Mouse (Mus musculus) lung, embryonic 16.5 days (tissue): ENCODE measurements around the gene Gm12569. TPM values are rescaled to one million over a fixed set of nuclear protein-coding genes. Genes with fewer than 3 reads are reported as not detected.

ENCODE experiments used
- ATAC-seq: fragments of 200-750 bp; cut with Nextera tagmentation; 2 replicates; pipeline ENCODE4 v1.8.0; 2017; ENCODE audit warnings: low read depth, mild to moderate bottlenecking, moderate library complexity
- H3K27ac ChIP-seq: fragments of 300-500 bp; sonication (generic); 2 replicates; pipeline ENCODE4 v1.5.1; 2014; ENCODE audit warnings: mild to moderate bottlenecking, control low read depth, low read length
- H3K27me3 ChIP-seq: fragments of 300-500 bp; sonication (generic); 2 replicates; pipeline ENCODE4 v1.6.1; 2014; ENCODE audit warnings: low read depth, low read length, mixed read lengths; ENCODE audit not compliant: control insufficient read depth, insufficient read depth
- H3K36me3 ChIP-seq: fragments of 300-500 bp; sonication (generic); 2 replicates; pipeline ENCODE4 v1.6.1; 2014; ENCODE audit warnings: low read length; ENCODE audit not compliant: control insufficient read depth, insufficient read depth
- H3K4me1 ChIP-seq: fragments of 300-500 bp; sonication (generic); replicated peaks from 2 replicates; pipeline ENCODE4 v1.6.1; 2014; ENCODE audit warnings: low read length, mixed read lengths; ENCODE audit not compliant: control insufficient read depth, insufficient read depth
- H3K4me2 ChIP-seq: fragments of 300-500 bp; sonication (generic); 2 replicates; pipeline ENCODE4 v1.6.1; 2014; ENCODE audit warnings: low read depth, low read length, control low read depth
- H3K4me3 ChIP-seq: fragments of 300-500 bp; sonication (generic); 2 replicates; pipeline ENCODE4 v1.5.1; 2014; ENCODE audit warnings: mild to moderate bottlenecking, low read length, control low read depth
- H3K9ac ChIP-seq: fragments of 300-500 bp; sonication (generic); 2 replicates; pipeline ENCODE4 v1.6.1; 2014; ENCODE audit warnings: low read length, control low read depth
- H3K9me3 ChIP-seq: fragments of 300-500 bp; sonication (generic); 2 replicates; pipeline ENCODE4 v1.6.1; 2016; ENCODE audit warnings: low read length; ENCODE audit not compliant: control insufficient read depth
- WGBS: fragments of 180-500 bp; shearing (Covaris S2); extraction: QIAGEN DNeasy Blood & Tissue Kit; methylation state at CpG from one replicate; pipeline ENCODE4 v1.1.7; 2014; 5-methylcytosine and 5-hydroxymethylcytosine counted together
- polyA plus RNA-seq: library from polyadenylated mRNA; unstranded; fragments of >200 nt; fragmentation: Nextera tagmentation; extraction: Ambion mirVana; gene quantifications from 2 replicates; pipeline ENCODE4 v1.2.1, GENCODE M21; 2015

Gm12569 gene
- not detected in 2 replicates for polyA plus RNA-seq

GRCm38 (mm10) chr11:51220308-51220707 lies at the start of gene Gm12569:
TSS of gene Gm12569 (plus strand) at chr11:51220473.
- no peak for ATAC-seq
- Histone ChIP-seq H3K4me3 (no peak within 1 kb of the TSS), H3K4me2 (no peak within 1 kb of the TSS), H3K9ac (no peak within 1 kb of the TSS), H3K27ac (no peak within 1 kb of the TSS), H3K9me3 (no peaks in the 10 kb centered on the region), H3K36me3 (no peaks in the 10 kb centered on the region), H3K4me1 (no peaks in the 10 kb centered on the region), H3K27me3 (no peaks in the 10 kb centered on the region)
- 89% methylated on average over 11 of the region's 11 CpGs for WGBS

- Histone ChIP-seq H3K4me3 (no peak overlapping the region), H3K36me3 (no peaks in the 10 kb centered on the region), H3K27me3 (no peaks in the 10 kb centered on the region), H3K9ac (no peak overlapping the region), H3K27ac (no peak overlapping the region), H3K4me1 (no peaks in the 10 kb centered on the region), H3K4me2 (no peak overlapping the region), H3K9me3 (no peaks in the 10 kb centered on the region)
- WGBS, result 77% methylated on average over 5 of the region's 5 CpGs
- ATAC-seq, result no peak
These were observed 17.5 kb upstream of the Gm12569 start for GRCm38 (mm10) chr11:51202726-51203125.

- H3K9ac ChIP-seq, result no peak overlapping the region
- no peak overlapping the region for H3K4me2 ChIP-seq
- ATAC-seq, result no peak
- 58% methylated on average over 3 of the region's 3 CpGs for WGBS
- H3K27ac ChIP-seq, result no peak overlapping the region
- no peaks in the 10 kb centered on the region for H3K4me1 ChIP-seq
- no peaks in the 10 kb centered on the region for H3K9me3 ChIP-seq
- no peaks in the 10 kb centered on the region for H3K27me3 ChIP-seq
- H3K36me3 ChIP-seq, result no peaks in the 10 kb centered on the region
- no peak overlapping the region for H3K4me3 ChIP-seq
These were observed 12.5 kb upstream of the Gm12569 start for GRCm38 (mm10) chr11:51207758-51208157.

- Histone ChIP-seq H3K27ac (no peak overlapping the region), H3K27me3 (no peaks in the 10 kb centered on the region), H3K4me3 (no peak overlapping the region), H3K4me1 (no peaks in the 10 kb centered on the region), H3K9me3 (no peaks in the 10 kb centered on the region), H3K4me2 (no peak overlapping the region), H3K9ac (no peak overlapping the region), H3K36me3 (no peaks in the 10 kb centered on the region)
- 79% methylated on average over 5 of the region's 5 CpGs for WGBS
- ATAC-seq, result no peak
These were observed 8.8 kb upstream of the Gm12569 start for GRCm38 (mm10) chr11:51211426-51211825.

GRCm38 (mm10) chr11:51214021-51214420 lies 6.3 kb upstream of the Gm12569 start:
- H3K9ac ChIP-seq, result no peak overlapping the region
- 81% methylated on average over 7 of the region's 7 CpGs for WGBS
- no peak overlapping the region for H3K4me3 ChIP-seq
- no peaks in the 10 kb centered on the region for H3K27me3 ChIP-seq
- H3K27ac ChIP-seq, result no peak overlapping the region
- ATAC-seq, result no peak
- no peaks in the 10 kb centered on the region for H3K9me3 ChIP-seq
- no peaks in the 10 kb centered on the region for H3K4me1 ChIP-seq
- no peaks in the 10 kb centered on the region for H3K36me3 ChIP-seq
- no peak overlapping the region for H3K4me2 ChIP-seq

- no peak for ATAC-seq
- Histone ChIP-seq H3K4me2 (no peak overlapping the region), H3K4me3 (no peak overlapping the region), H3K9me3 (no peaks in the 10 kb centered on the region), H3K36me3 (no peaks in the 10 kb centered on the region), H3K27ac (no peak overlapping the region), H3K9ac (no peak overlapping the region), H3K4me1 (no peaks in the 10 kb centered on the region), H3K27me3 (no peaks in the 10 kb centered on the region)
- 75% methylated on average over 12 of the region's 12 CpGs for WGBS
These were observed 785 bp upstream of the Gm12569 start for GRCm38 (mm10) chr11:51219396-51219980.

DNA sequence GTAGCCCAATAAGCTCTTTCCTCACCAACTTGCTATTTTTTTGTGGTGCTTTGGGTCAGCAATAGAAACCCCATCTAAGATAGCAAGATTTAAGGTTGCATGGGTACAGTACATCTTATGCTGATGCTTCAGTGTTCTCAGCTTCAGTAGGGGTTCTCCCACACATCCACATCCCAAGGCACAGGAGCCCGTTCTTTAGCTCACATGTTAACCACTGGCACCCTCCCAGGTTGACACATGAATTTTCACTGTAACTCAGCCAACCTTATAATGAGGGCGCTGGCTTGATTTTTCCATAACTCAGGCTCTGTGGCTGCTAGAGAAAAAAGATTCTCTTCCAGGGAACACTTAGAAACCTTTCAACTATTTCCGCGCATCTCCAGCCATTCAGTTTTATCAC lies 6.8 kb downstream of the Gm12569 start:
- no peaks in the 10 kb centered on the region for H3K36me3 ChIP-seq
- ATAC-seq, result no peak
- 88% methylated on average over 4 of the region's 4 CpGs for WGBS

DNA sequence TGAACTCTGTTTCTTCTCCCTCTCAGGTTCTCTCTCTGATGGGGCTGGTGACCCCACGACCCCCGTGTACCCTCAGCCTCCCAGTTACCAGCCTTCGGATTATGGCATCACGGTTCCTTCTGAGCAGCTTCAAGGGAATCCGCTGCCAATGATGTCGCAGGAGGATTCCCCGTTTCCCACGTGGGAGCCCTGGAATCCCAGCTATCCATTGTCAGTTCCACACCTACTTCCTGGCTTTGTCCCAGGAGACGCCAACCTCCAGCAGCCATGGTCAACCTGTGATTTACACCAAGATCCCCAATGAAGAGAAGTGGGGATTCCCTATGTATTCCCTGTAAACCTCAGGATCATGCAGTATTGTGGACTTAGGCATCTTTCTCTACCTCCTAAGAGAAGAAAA lies 14.4 kb downstream of the Gm12569 start:
- WGBS, result 83% methylated on average over 9 of the region's 9 CpGs
- no peak overlapping the region for H3K9ac ChIP-seq
- no peaks in the 10 kb centered on the region for H3K9me3 ChIP-seq
- H3K4me3 ChIP-seq, result no peak overlapping the region
- no peaks in the 10 kb centered on the region for H3K27me3 ChIP-seq
- H3K4me2 ChIP-seq, result no peak overlapping the region
- ATAC-seq, result no peak
- H3K4me1 ChIP-seq, result no peaks in the 10 kb centered on the region
- no peaks in the 10 kb centered on the region for H3K36me3 ChIP-seq
- H3K27ac ChIP-seq, result no peak overlapping the region

More for the DNA sequence above, 6.8 kb downstream of the Gm12569 start:
- Histone ChIP-seq H3K4me1 (no peaks in the 10 kb centered on the region), H3K9ac (no peak overlapping the region), H3K27me3 (no peaks in the 10 kb centered on the region), H3K27ac (no peak overlapping the region), H3K4me2 (no peak overlapping the region), H3K9me3 (no peaks in the 10 kb centered on the region), H3K4me3 (no peak overlapping the region)

DNA sequence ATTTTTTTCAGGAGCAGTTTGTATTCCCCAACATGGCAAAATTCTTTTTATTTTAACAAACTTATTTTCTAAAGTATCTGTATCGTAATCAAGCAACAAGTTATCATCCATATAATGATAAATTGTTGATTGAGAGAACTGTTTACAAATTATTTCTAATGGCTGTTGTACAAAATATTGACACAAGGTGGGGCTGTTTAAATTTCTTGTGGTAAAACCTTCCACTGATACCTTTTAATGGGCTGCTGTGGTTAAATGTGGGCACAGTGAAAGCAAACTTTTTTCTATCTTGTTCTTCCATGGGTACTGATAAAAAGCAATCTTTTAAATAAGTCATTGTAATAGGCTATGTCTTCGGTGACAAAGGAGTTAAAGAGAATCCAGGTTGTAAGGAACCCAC lies 22.6 kb downstream of the Gm12569 start:
- Histone ChIP-seq H3K9me3 (no peaks in the 10 kb centered on the region), H3K27me3 (no peaks in the 10 kb centered on the region), H3K4me2 (no peak overlapping the region), H3K4me1 (no peaks in the 10 kb centered on the region), H3K36me3 (no peaks in the 10 kb centered on the region), H3K27ac (no peak overlapping the region), H3K9ac (no peak overlapping the region), H3K4me3 (no peak overlapping the region)
- ATAC-seq, result no peak
- WGBS, result 78% methylated on average over 2 of the region's 2 CpGs

DNA sequence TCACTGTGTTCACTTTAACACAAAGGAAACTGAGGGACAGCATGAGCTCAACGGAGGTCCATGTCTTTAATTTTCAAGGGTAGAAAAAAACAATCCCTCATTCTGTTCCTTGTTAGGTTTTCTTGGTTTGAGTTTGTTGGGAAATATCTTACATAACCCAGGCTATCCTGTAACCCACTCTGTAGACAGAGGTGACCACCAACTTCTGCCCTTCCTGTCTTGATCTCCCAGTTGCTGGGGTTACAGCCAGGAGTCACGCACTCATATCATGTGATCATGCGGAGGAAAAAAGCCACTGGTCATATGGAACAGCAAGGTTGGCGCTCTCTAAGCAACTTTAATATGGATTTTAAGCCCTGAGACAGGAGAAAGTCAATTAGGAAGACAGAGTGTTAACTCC lies 36.7 kb downstream of the Gm12569 start:
- H3K4me3 ChIP-seq, result no peak overlapping the region
- no peaks in the 10 kb centered on the region for H3K9me3 ChIP-seq
- H3K27ac ChIP-seq, result no peak overlapping the region
- H3K36me3 ChIP-seq, result no peaks in the 10 kb centered on the region
- WGBS, result 82% methylated on average over 4 of the region's 4 CpGs
- no peak for ATAC-seq
- H3K4me2 ChIP-seq, result no peak overlapping the region
- H3K4me1 ChIP-seq, result no peaks in the 10 kb centered on the region
- no peak overlapping the region for H3K9ac ChIP-seq
- H3K27me3 ChIP-seq, result no peaks in the 10 kb centered on the region
